Mouse (Mus musculus): ENCODE data around the gene Samd13.

GRCm38 (mm10) chr3:146615496-146615895, 69.9 kb downstream of the Samd13 start, which contains the start of gene Dnase2b:
- no peak for TF ChIP-seq USF1 (IDR thresholded peaks at IDR 0.05; ENCODE audit: low read depth)
- TF ChIP-seq CTCF (IDR thresholded peaks at IDR 0.05; ENCODE audit: control insufficient read depth, insufficient read depth, insufficient read length) = no peak

Measured in C2C12 (cell line).